Mouse (Mus musculus) megakaryocyte, adult 5-6 weeks (primary cell): ENCODE measurements around the gene 1110059E24Rik. TPM values are rescaled to one million over a fixed set of nuclear protein-coding genes. Genes with fewer than 3 reads are reported as not detected.
A peak's percentile ranks its signal among the peaks of the same experiment; 100 is the strongest.
"Not testable (repeated sequence)": the region's sequence is repeated elsewhere in the genome, so short reads cannot be mapped to it uniquely, and the experiment has no call there.

ENCODE experiments used
- ATAC-seq: 2 replicates; pipeline ENCODE4 v1.8.0; 2016; ENCODE audit warnings: mild to moderate bottlenecking, inconsistent platforms; ENCODE audit not compliant: poor library complexity, severe bottlenecking
- total RNA-seq, 2 experiments: library from RNA; stranded (forward) in 1 of 2; stranded (reverse) in 1 of 2; fragments of 153-499, 151-499 nt in 1 of 2; fragments of 221-1000, 200-1000 nt in 1 of 2; gene quantifications; 2 replicates each; pipeline versions ENCODE4 v1.2.3 to v1.2.4; 2015 to 2017

1110059E24Rik gene
- total RNA-seq, 2 experiments from 2014 or later = 36.9 to 56.5 TPM

- ATAC-seq = not testable (repeated sequence)
Observed at GRCm38 (mm10) chr19:21628440-21628839, 24.3 kb downstream of the 1110059E24Rik start.

- ATAC-seq = no peak
Observed at GRCm38 (mm10) chr19:21626271-21626988, 26.3 kb downstream of the 1110059E24Rik start.

- no peak for ATAC-seq
Observed at GRCm38 (mm10) chr19:21624148-21624535, 28.6 kb downstream of the 1110059E24Rik start.

- ATAC-seq = peak; percentile 97
Observed at GRCm38 (mm10) chr19:21623410-21624147, 29.2 kb downstream of the 1110059E24Rik start.

- ATAC-seq = no peak
Observed at GRCm38 (mm10) chr19:21615801-21616200, 37.0 kb downstream of the 1110059E24Rik start.

GRCm38 (mm10) chr19:21611725-21612575, 40.8 kb downstream of the 1110059E24Rik start:
- ATAC-seq = peak; percentile 73

GRCm38 (mm10) chr19:21611297-21611696, 41.5 kb downstream of the 1110059E24Rik start:
- ATAC-seq = no peak

GRCm38 (mm10) chr19:21610240-21610639, 42.5 kb downstream of the 1110059E24Rik start:
- no peak for ATAC-seq

GRCm38 (mm10) chr19:21605294-21605693, 47.5 kb downstream of the 1110059E24Rik start:
- peak; percentile 75 for ATAC-seq

- ATAC-seq = peak; percentile 79
Observed at GRCm38 (mm10) chr19:21603836-21604235, 48.9 kb downstream of the 1110059E24Rik start.

GRCm38 (mm10) chr19:21601541-21602101, 51.2 kb downstream of the 1110059E24Rik start:
- no peak for ATAC-seq

GRCm38 (mm10) chr19:21598659-21599352, 54.0 kb downstream of the 1110059E24Rik start:
- ATAC-seq = no peak

GRCm38 (mm10) chr19:21594676-21595075, 58.1 kb downstream of the 1110059E24Rik start:
- no peak for ATAC-seq

GRCm38 (mm10) chr19:21592216-21592615, 60.6 kb downstream of the 1110059E24Rik start:
- ATAC-seq = not testable (repeated sequence)

- ATAC-seq = no peak
Observed at GRCm38 (mm10) chr19:21589888-21590287, 62.9 kb downstream of the 1110059E24Rik start.

GRCm38 (mm10) chr19:21587593-21587992, 65.2 kb downstream of the 1110059E24Rik start:
- ATAC-seq = no peak

GRCm38 (mm10) chr19:21586546-21586945, 66.2 kb downstream of the 1110059E24Rik start:
- ATAC-seq = no peak

GRCm38 (mm10) chr19:21585868-21586267, 66.9 kb downstream of the 1110059E24Rik start:
- ATAC-seq = no peak

- ATAC-seq = peak; percentile 18; the same call in 1 of the 2 replicates
Observed at GRCm38 (mm10) chr19:21583986-21584385, 68.8 kb downstream of the 1110059E24Rik start.

GRCm38 (mm10) chr19:21583523-21583984, 69.2 kb downstream of the 1110059E24Rik start:
- peak; percentile 56 for ATAC-seq
